Mouse (Mus musculus): ENCODE measurements around the gene Naaa. TPM values are rescaled to one million over a fixed set of nuclear protein-coding genes. Genes with fewer than 3 reads are reported as not detected.

The Naaa gene
- total RNA-seq, 2 experiments from 2014 or later = 7.8 to 8.8 TPM

- no peak for ATAC-seq (replicated peaks; ENCODE audit: low FRiP score, poor library complexity, severe bottlenecking)
These were observed 7.5 kb downstream of the Naaa start for GRCm38 (mm10) chr5:92270496-92270895.

- no peak for ATAC-seq (replicated peaks; ENCODE audit: low FRiP score, poor library complexity, severe bottlenecking)
These were observed 14.1 kb downstream of the Naaa start for GRCm38 (mm10) chr5:92263761-92264359.

GRCm38 (mm10) chr5:92262646-92263045 lies 15.3 kb downstream of the Naaa start:
- ATAC-seq (replicated peaks; ENCODE audit: low FRiP score, poor library complexity, severe bottlenecking) = no peak

- ATAC-seq (replicated peaks; ENCODE audit: low FRiP score, poor library complexity, severe bottlenecking) = no peak
These were observed 21.8 kb downstream of the Naaa start, which contains the start of gene Ppef2 for GRCm38 (mm10) chr5:92256218-92256617. TSS of gene Ppef2 (minus strand) at chr5:92256278.

- ATAC-seq (replicated peaks; ENCODE audit: low FRiP score, poor library complexity, severe bottlenecking) = no peak
These were observed 23.5 kb downstream of the Naaa start for GRCm38 (mm10) chr5:92254476-92254875.

- no peak for ATAC-seq (replicated peaks; ENCODE audit: low FRiP score, poor library complexity, severe bottlenecking)
These were observed 25.1 kb downstream of the Naaa start for GRCm38 (mm10) chr5:92252797-92253343.

- ATAC-seq (replicated peaks; ENCODE audit: low FRiP score, poor library complexity, severe bottlenecking) = no peak
These were observed 25.9 kb downstream of the Naaa start for GRCm38 (mm10) chr5:92252031-92252430.

- no peak for ATAC-seq (replicated peaks; ENCODE audit: low FRiP score, poor library complexity, severe bottlenecking)
These were observed 29.4 kb downstream of the Naaa start for GRCm38 (mm10) chr5:92248614-92249013.

GRCm38 (mm10) chr5:92245483-92245882 lies 32.5 kb downstream of the Naaa start:
- no peak for ATAC-seq (replicated peaks; ENCODE audit: low FRiP score, poor library complexity, severe bottlenecking)

- ATAC-seq (replicated peaks; ENCODE audit: low FRiP score, poor library complexity, severe bottlenecking) = no peak
These were observed 33.1 kb downstream of the Naaa start for GRCm38 (mm10) chr5:92244900-92245299.

GRCm38 (mm10) chr5:92240769-92241168 lies 37.2 kb downstream of the Naaa start:
- ATAC-seq (replicated peaks; ENCODE audit: low FRiP score, poor library complexity, severe bottlenecking) = no peak

- ATAC-seq (replicated peaks; ENCODE audit: low FRiP score, poor library complexity, severe bottlenecking) = no peak
These were observed 38.4 kb downstream of the Naaa start for GRCm38 (mm10) chr5:92239333-92240232.

- no peak for ATAC-seq (replicated peaks; ENCODE audit: low FRiP score, poor library complexity, severe bottlenecking)
These were observed 42.9 kb downstream of the Naaa start for GRCm38 (mm10) chr5:92234939-92235557.

- no peak for ATAC-seq (replicated peaks; ENCODE audit: low FRiP score, poor library complexity, severe bottlenecking)
These were observed 44.6 kb downstream of the Naaa start for GRCm38 (mm10) chr5:92233366-92233765.

GRCm38 (mm10) chr5:92231836-92232235 lies 46.1 kb downstream of the Naaa start:
- no peak for ATAC-seq (replicated peaks; ENCODE audit: low FRiP score, poor library complexity, severe bottlenecking)

GRCm38 (mm10) chr5:92230306-92230705 lies 47.7 kb downstream of the Naaa start:
- no peak for ATAC-seq (replicated peaks; ENCODE audit: low FRiP score, poor library complexity, severe bottlenecking)

GRCm38 (mm10) chr5:92229514-92229913 lies 48.5 kb downstream of the Naaa start:
- no peak for ATAC-seq (replicated peaks; ENCODE audit: low FRiP score, poor library complexity, severe bottlenecking)

GRCm38 (mm10) chr5:92228776-92229175 lies 49.2 kb downstream of the Naaa start:
- ATAC-seq (replicated peaks; ENCODE audit: low FRiP score, poor library complexity, severe bottlenecking) = no peak

GRCm38 (mm10) chr5:92227782-92228181 lies 50.2 kb downstream of the Naaa start:
- no peak for ATAC-seq (replicated peaks; ENCODE audit: low FRiP score, poor library complexity, severe bottlenecking)

GRCm38 (mm10) chr5:92220287-92220902 lies 57.6 kb downstream of the Naaa start:
- ATAC-seq (replicated peaks; ENCODE audit: low FRiP score, poor library complexity, severe bottlenecking) = no peak
